Mouse (Mus musculus) intestine, embryonic 16.5 days (tissue): ENCODE measurements at regions not wholly inside any gene's neighbourhood (a gene's known extent, or its start where the extent isn't known, plus 50 kb on each side); places are given as distances from the start of the nearest gene placed in this dataset.

Experiments
- ATAC-seq: fragments of 200-750 bp; cut with Nextera tagmentation; 2 replicates; pipeline ENCODE4 v1.8.0; 2017; ENCODE audit warnings: moderate TSS enrichment, moderate library complexity
- H3K27ac ChIP-seq: fragments of 300-500 bp; sonication (generic); 2 replicates; pipeline ENCODE4 v1.5.1; 2014; ENCODE audit warnings: mild to moderate bottlenecking, low read length
- H3K27me3 ChIP-seq: fragments of 300-500 bp; sonication (generic); replicated peaks from 2 replicates; pipeline ENCODE4 v1.6.1; 2014; ENCODE audit warnings: low read length, control low read depth, mixed read lengths; ENCODE audit not compliant: control insufficient read depth, insufficient read depth
- H3K36me3 ChIP-seq: fragments of 300-500 bp; sonication (generic); 2 replicates; pipeline ENCODE4 v1.6.1; 2014; ENCODE audit warnings: low read length, control low read depth; ENCODE audit not compliant: control insufficient read depth, insufficient read depth
- H3K4me1 ChIP-seq: fragments of 300-500 bp; sonication (generic); 2 replicates; pipeline ENCODE4 v1.6.1; 2014; ENCODE audit warnings: low read length, control low read depth, mixed read lengths; ENCODE audit not compliant: control insufficient read depth, insufficient read depth
- H3K4me2 ChIP-seq: fragments of 300-500 bp; sonication (generic); 2 replicates; pipeline ENCODE4 v1.6.1; 2014; ENCODE audit warnings: low read depth, low read length, control low read depth
- H3K4me3 ChIP-seq: fragments of 300-500 bp; sonication (generic); 2 replicates; pipeline ENCODE4 v1.5.1; 2014; ENCODE audit warnings: mild to moderate bottlenecking, low read length
- H3K9ac ChIP-seq: fragments of 300-500 bp; sonication (generic); 2 replicates; pipeline ENCODE4 v1.6.1; 2014; ENCODE audit warnings: low read depth, low read length
- H3K9me3 ChIP-seq: fragments of 300-500 bp; sonication (generic); 2 replicates; pipeline ENCODE4 v1.6.1; 2016; ENCODE audit warnings: low read length, control low read depth; ENCODE audit not compliant: control insufficient read depth
- WGBS: fragments of 180-500 bp; shearing (Covaris S2); extraction: QIAGEN DNeasy Blood & Tissue Kit; methylation state at CpG from one replicate; pipeline ENCODE4 v1.1.7; 2014; 5-methylcytosine and 5-hydroxymethylcytosine counted together

GRCm38 (mm10) chr8:77836902-77837489 is 112.7 kb upstream of the Ednra start:
- ATAC-seq = peak; percentile 38; the same call in 1 of the 2 replicates
- H3K36me3 ChIP-seq = no peaks in the 10 kb centered on the region
- H3K9ac ChIP-seq = no peak overlapping the region
- no peak overlapping the region for H3K4me3 ChIP-seq
- no peaks in the 10 kb centered on the region for H3K4me1 ChIP-seq
- no peaks in the 10 kb centered on the region for H3K9me3 ChIP-seq
- no peak overlapping the region for H3K27ac ChIP-seq
- no peak overlapping the region for H3K4me2 ChIP-seq
- no peaks in the 10 kb centered on the region for H3K27me3 ChIP-seq
- WGBS = 51% methylated on average over 5 of the region's 5 CpGs

GRCm38 (mm10) chr8:77842392-77843139 is 118.3 kb upstream of the Ednra start:
- Histone ChIP-seq H3K27ac (no peak overlapping the region), H3K9ac (no peak overlapping the region), H3K4me1 (no peaks in the 10 kb centered on the region), H3K4me3 (no peak overlapping the region), H3K9me3 (no peaks in the 10 kb centered on the region), H3K27me3 (no peaks in the 10 kb centered on the region), H3K36me3 (no peaks in the 10 kb centered on the region), H3K4me2 (no peak overlapping the region)
- no peak for ATAC-seq
- 39% methylated on average over 7 of the region's 7 CpGs for WGBS

- no peak for ATAC-seq
- no peak overlapping the region for H3K27ac ChIP-seq
- no peak overlapping the region for H3K4me2 ChIP-seq
- H3K9ac ChIP-seq = no peak overlapping the region
- no peaks in the 10 kb centered on the region for H3K27me3 ChIP-seq
- 79% methylated on average over 3 of the region's 3 CpGs for WGBS
- H3K36me3 ChIP-seq = no peaks in the 10 kb centered on the region
- H3K4me1 ChIP-seq = no peaks in the 10 kb centered on the region
- no peak overlapping the region for H3K4me3 ChIP-seq
- no peaks in the 10 kb centered on the region for H3K9me3 ChIP-seq
These were observed 119.0 kb upstream of the Ednra start for GRCm38 (mm10) chr8:77843229-77843628.

- 67% methylated on average over 5 of the region's 5 CpGs for WGBS
- no peak for ATAC-seq
- H3K4me3 ChIP-seq = no peak overlapping the region
These were observed 126.3 kb upstream of the Ednra start for GRCm38 (mm10) chr8:77850523-77850922.

GRCm38 (mm10) chr8:77870264-77870663 is 146.0 kb upstream of the Ednra start:
- H3K9ac ChIP-seq = no peak overlapping the region
- no peaks in the 10 kb centered on the region for H3K27me3 ChIP-seq
- no peaks in the 10 kb centered on the region for H3K9me3 ChIP-seq
- WGBS = 21% methylated on average over 6 of the region's 6 CpGs
- H3K4me1 ChIP-seq = no peaks in the 10 kb centered on the region
- H3K36me3 ChIP-seq = no peaks in the 10 kb centered on the region
- no peak overlapping the region for H3K4me3 ChIP-seq
- no peak overlapping the region for H3K27ac ChIP-seq
- no peak for ATAC-seq
- no peak overlapping the region for H3K4me2 ChIP-seq

More at GRCm38 (mm10) chr8:77850523-77850922, 126.3 kb upstream of the Ednra start:
- H3K4me2 ChIP-seq = no peak overlapping the region
- H3K4me1 ChIP-seq = no peaks in the 10 kb centered on the region
- H3K9ac ChIP-seq = no peak overlapping the region
- no peaks in the 10 kb centered on the region for H3K36me3 ChIP-seq
- no peak overlapping the region for H3K27ac ChIP-seq
- H3K27me3 ChIP-seq = no peaks in the 10 kb centered on the region
- no peaks in the 10 kb centered on the region for H3K9me3 ChIP-seq

- Histone ChIP-seq H3K4me2 (no peak overlapping the region), H3K9ac (no peak overlapping the region), H3K36me3 (no peaks in the 10 kb centered on the region), H3K9me3 (no peaks in the 10 kb centered on the region), H3K4me1 (no peaks in the 10 kb centered on the region), H3K4me3 (no peak overlapping the region), H3K27ac (no peak overlapping the region), H3K27me3 (no peaks in the 10 kb centered on the region)
- ATAC-seq = no peak
- WGBS = 96% methylated on average over 1 of the region's 1 CpGs
These were observed 148.5 kb upstream of the Ednra start for GRCm38 (mm10) chr8:77872771-77873170.

GRCm38 (mm10) chr8:77919776-77920175 is 195.5 kb upstream of the Ednra start:
- no peak for ATAC-seq

GRCm38 (mm10) chr8:77921868-77922267 is 197.6 kb upstream of the Ednra start:
- Histone ChIP-seq H3K9me3 (no peaks in the 10 kb centered on the region; the same call in 1 of the 2 replicates), H3K4me1 (no peaks in the 10 kb centered on the region), H3K9ac (no peak overlapping the region), H3K4me3 (no peak overlapping the region), H3K4me2 (no peak overlapping the region), H3K27me3 (no peaks in the 10 kb centered on the region), H3K36me3 (no peaks in the 10 kb centered on the region), H3K27ac (no peak overlapping the region)
- no peak for ATAC-seq
- 71% methylated on average over 4 of the region's 4 CpGs for WGBS

More at GRCm38 (mm10) chr8:77919776-77920175, 195.5 kb upstream of the Ednra start:
- H3K27ac ChIP-seq = no peak overlapping the region
- no peaks in the 10 kb centered on the region for H3K36me3 ChIP-seq
- H3K4me3 ChIP-seq = no peak overlapping the region
- 83% methylated on average over 3 of the region's 3 CpGs for whole genome bisulfite sequencing
- H3K9ac ChIP-seq = no peak overlapping the region
- H3K9me3 ChIP-seq = no peaks in the 10 kb centered on the region; the same call in 1 of the 2 replicates
- H3K27me3 ChIP-seq = no peaks in the 10 kb centered on the region
- H3K4me1 ChIP-seq = no peaks in the 10 kb centered on the region
- H3K4me2 ChIP-seq = no peak overlapping the region

- Histone ChIP-seq H3K27me3 (no peaks in the 10 kb centered on the region), H3K4me3 (no peak overlapping the region), H3K36me3 (no peaks in the 10 kb centered on the region), H3K9ac (no peak overlapping the region), H3K9me3 (no peaks in the 10 kb centered on the region), H3K4me1 (0 out of 2 replicates have a peak, but pooled peaks cover 2% of the 10 kb centered on the region), H3K4me2 (no peak overlapping the region), H3K27ac (no peak overlapping the region)
- ATAC-seq = peak; percentile 77
- 79% methylated on average over 3 of the region's 3 CpGs for WGBS
These were observed 223.4 kb upstream of the Ednra start for GRCm38 (mm10) chr8:77947702-77948101.
